Mouse (Mus musculus) CH12.LX (cell line): ENCODE data around the gene Cd3d.

Source experiments
- CHD2 ChIP-seq: IDR thresholded peaks from 2 replicates; pipeline ENCODE4 v1.6.1; 2011; ENCODE audit warnings: low read length, improper control_type of control experiment
- CTCF ChIP-seq, 2 experiments: IDR thresholded peaks in 1 of 2; conservative IDR thresholded peaks in 1 of 2; 2 replicates each; pipeline ENCODE4 v1.5.1; 2011 to 2012; ENCODE audit warnings: low read depth in 2 of 2, low read length in 2 of 2, improper control_type of control experiment in 1 of 2, inconsistent platforms in 1 of 2, mild to moderate bottlenecking in 1 of 2, moderate library complexity in 1 of 2
- EP300 ChIP-seq: IDR thresholded peaks from 2 replicates; pipeline ENCODE4 v1.6.1; 2011; ENCODE audit warnings: low read length, improper control_type of control experiment
- MAX ChIP-seq: IDR thresholded peaks from 2 replicates; pipeline ENCODE4 v1.6.1; 2011; ENCODE audit warnings: low read length, improper control_type of control experiment
- MAZ ChIP-seq: IDR thresholded peaks from 2 replicates; pipeline ENCODE4 v1.6.1; 2012; ENCODE audit warnings: low read depth, mild to moderate bottlenecking, inconsistent platforms, low read length, improper control_type of control experiment, moderate library complexity
- MEF2A ChIP-seq: IDR thresholded peaks from 2 replicates; pipeline ENCODE4 v1.6.1; 2014; ENCODE audit warnings: low read depth, mild to moderate bottlenecking, inconsistent platforms, low read length, improper control_type of control experiment, borderline replicate concordance
- MYC ChIP-seq: IDR thresholded peaks from 2 replicates; pipeline ENCODE4 v1.6.1; 2011; ENCODE audit warnings: low read depth, mild to moderate bottlenecking, improper control_type of control experiment, low read length
- NELFE ChIP-seq: IDR thresholded peaks from 2 replicates; pipeline ENCODE4 v1.6.1; 2011; ENCODE audit warnings: low read depth, low read length, improper control_type of control experiment
- POLR2A ChIP-seq: IDR thresholded peaks from 2 replicates; pipeline ENCODE4 v1.6.1; 2011; ENCODE audit warnings: low read depth, mild to moderate bottlenecking, improper control_type of control experiment, low read length
- RCOR1 ChIP-seq: conservative IDR thresholded peaks from 2 replicates; pipeline ENCODE4 v1.6.1; 2012; ENCODE audit warnings: low read depth, mild to moderate bottlenecking, inconsistent platforms, low read length, improper control_type of control experiment
- ZC3H11A ChIP-seq: IDR thresholded peaks from 2 replicates; pipeline ENCODE4 v1.6.1; 2012; ENCODE audit warnings: low read depth, mild to moderate bottlenecking, inconsistent platforms, low read length, improper control_type of control experiment
- ZMIZ1 ChIP-seq: IDR thresholded peaks from 2 replicates; pipeline ENCODE4 v1.6.1; 2012; ENCODE audit warnings: low read depth, mild to moderate bottlenecking, inconsistent platforms, low read length, improper control_type of control experiment

- TF ChIP-seq CTCF (conservative IDR thresholded peaks at IDR 0.05 in 1 of 2, IDR thresholded peaks at IDR 0.05 in 1 of 2; ENCODE audit: low read depth in 2 of 2, low read length in 2 of 2) (no peak), ZMIZ1 (no peak), CHD2 (no peak), POLR2A (no peak), RCOR1 (no peak), MYC (no peak), MAZ (no peak), MEF2A (no peak), ZC3H11A (no peak), NELFE (no peak), EP300 (no peak), MAX (no peak)
Measured at GRCm38 (mm10) chr9:44981104-44981503, 482 bp upstream of the Cd3d start.
